Mouse (Mus musculus) heart, embryonic 15.5 days (tissue): ENCODE results near the gene Gabarapl1. TPM values are rescaled to one million over a fixed set of nuclear protein-coding genes. Genes with fewer than 3 reads are reported as not detected.

ENCODE experiments used
- ATAC-seq: fragments of 200-750 bp; cut with Nextera tagmentation; replicated peaks from 2 replicates; pipeline ENCODE4 v1.8.0; 2017; ENCODE audit warnings: low read depth, moderate TSS enrichment; ENCODE audit not compliant: insufficient number of reproducible peaks, insufficient read depth, low FRiP score
- H3K27ac ChIP-seq: fragments of 300-500 bp; sonication (generic); 2 replicates; pipeline ENCODE4 v1.5.1; 2015; ENCODE audit warnings: mild to moderate bottlenecking, inconsistent platforms
- H3K27me3 ChIP-seq: fragments of 300-500 bp; sonication (generic); 2 replicates; pipeline ENCODE4 v1.6.1; 2015; ENCODE audit warnings: inconsistent platforms
- H3K36me3 ChIP-seq: fragments of 300-500 bp; sonication (generic); 2 replicates; pipeline ENCODE4 v1.6.1; 2015; ENCODE audit warnings: mild to moderate bottlenecking, inconsistent platforms
- H3K4me1 ChIP-seq: fragments of 300-500 bp; sonication (generic); replicated peaks from 2 replicates; pipeline ENCODE4 v1.6.1; 2015; ENCODE audit warnings: inconsistent platforms
- H3K4me2 ChIP-seq: fragments of 300-500 bp; sonication (generic); 2 replicates; pipeline ENCODE4 v1.6.1; 2015; ENCODE audit warnings: inconsistent platforms, mild to moderate bottlenecking, moderate library complexity
- H3K4me3 ChIP-seq: fragments of 300-500 bp; sonication (generic); 2 replicates; pipeline ENCODE4 v1.5.1; 2015; ENCODE audit warnings: mild to moderate bottlenecking, inconsistent platforms
- H3K9ac ChIP-seq: fragments of 300-500 bp; sonication (generic); 2 replicates; pipeline ENCODE4 v1.6.1; 2015; ENCODE audit warnings: mild to moderate bottlenecking, inconsistent platforms
- H3K9me3 ChIP-seq: fragments of 300-500 bp; sonication (generic); replicated peaks from 2 replicates; pipeline ENCODE4 v1.6.1; 2016; ENCODE audit warnings: inconsistent platforms
- WGBS: fragments of 180-500 bp; shearing (Covaris S2); methylation state at CpG from one replicate; pipeline ENCODE4 v1.1.7; 2015; ENCODE audit warnings: mixed read lengths; 5-methylcytosine and 5-hydroxymethylcytosine counted together
- polyA plus RNA-seq: library from polyadenylated mRNA; unstranded; fragments of >200 nt; fragmentation: Nextera tagmentation; extraction: Ambion mirVana; gene quantifications from 2 replicates; pipeline ENCODE4 v1.2.1, GENCODE M21; 2015

The Gabarapl1 gene
- polyA plus RNA-seq, 1 experiment from 2014 or later, result 41.6 TPM

- Histone ChIP-seq H3K36me3 (no peaks in the 10 kb centered on the region), H3K9me3 (no peaks in the 10 kb centered on the region), H3K27ac (no peak overlapping the region), H3K4me1 (no peaks in the 10 kb centered on the region), H3K4me3 (no peak overlapping the region), H3K27me3 (no peaks in the 10 kb centered on the region), H3K4me2 (no peak overlapping the region), H3K9ac (no peak overlapping the region)
- WGBS, result 22% methylated on average over 2 of the region's 2 CpGs
- no peak for ATAC-seq
Measured at GRCm38 (mm10) chr6:129575315-129575714, 42.4 kb downstream of the Gabarapl1 start.

- H3K4me2 ChIP-seq, result no peak within 1 kb of the TSS
- no peak within 1 kb of the TSS for H3K9ac ChIP-seq
- WGBS, result 92% methylated on average over 8 of the region's 8 CpGs
- H3K27ac ChIP-seq, result no peak within 1 kb of the TSS
- no peaks in the 10 kb centered on the region for H3K27me3 ChIP-seq
- ATAC-seq, result no peak
- H3K9me3 ChIP-seq, result no peaks in the 10 kb centered on the region
- H3K36me3 ChIP-seq, result no peaks in the 10 kb centered on the region
- H3K4me1 ChIP-seq, result no peaks in the 10 kb centered on the region
- H3K4me3 ChIP-seq, result no peak within 1 kb of the TSS
Measured at GRCm38 (mm10) chr6:129577605-129578004, 44.6 kb downstream of the Gabarapl1 start, which contains the start of gene Klre1. Gene Klre1, plus strand, starts transcription at chr6:129577905.

GRCm38 (mm10) chr6:129581274-129581673 lies 48.3 kb downstream of the Gabarapl1 start:
- Histone ChIP-seq H3K4me2 (no peak overlapping the region), H3K9me3 (no peaks in the 10 kb centered on the region), H3K9ac (no peak overlapping the region), H3K27ac (no peak overlapping the region), H3K4me3 (no peak overlapping the region), H3K4me1 (no peaks in the 10 kb centered on the region), H3K36me3 (no peaks in the 10 kb centered on the region), H3K27me3 (no peaks in the 10 kb centered on the region)
- no peak for ATAC-seq
- WGBS, result 58% methylated on average over 4 of the region's 4 CpGs

GRCm38 (mm10) chr6:129581896-129582295 lies 48.9 kb downstream of the Gabarapl1 start:
- WGBS, result 54% methylated on average over 4 of the region's 4 CpGs
- Histone ChIP-seq H3K9ac (no peak overlapping the region), H3K36me3 (no peaks in the 10 kb centered on the region), H3K9me3 (no peaks in the 10 kb centered on the region), H3K4me3 (no peak overlapping the region), H3K27me3 (no peaks in the 10 kb centered on the region), H3K4me2 (no peak overlapping the region), H3K4me1 (no peaks in the 10 kb centered on the region), H3K27ac (no peak overlapping the region)
- ATAC-seq, result no peak

GRCm38 (mm10) chr6:129583014-129583413 lies 50.1 kb downstream of the Gabarapl1 start:
- Histone ChIP-seq H3K9ac (no peak overlapping the region), H3K4me1 (no peaks in the 10 kb centered on the region), H3K27me3 (no peaks in the 10 kb centered on the region), H3K9me3 (no peaks in the 10 kb centered on the region), H3K4me3 (no peak overlapping the region), H3K36me3 (no peaks in the 10 kb centered on the region), H3K27ac (no peak overlapping the region), H3K4me2 (no peak overlapping the region)
- no peak for ATAC-seq
- 56% methylated on average over 3 of the region's 3 CpGs for WGBS

- Histone ChIP-seq H3K4me1 (no peaks in the 10 kb centered on the region), H3K9me3 (no peaks in the 10 kb centered on the region), H3K36me3 (no peaks in the 10 kb centered on the region), H3K4me3 (no peak within 1 kb of the TSS), H3K9ac (no peak within 1 kb of the TSS), H3K4me2 (no peak within 1 kb of the TSS), H3K27me3 (no peaks in the 10 kb centered on the region), H3K27ac (no peak within 1 kb of the TSS)
- ATAC-seq, result no peak
- WGBS, result 58% methylated on average over 3 of the region's 3 CpGs
Measured at GRCm38 (mm10) chr6:129591508-129591907, 58.5 kb downstream of the Gabarapl1 start, which contains the start of gene Klrd1. Gene Klrd1, plus strand, starts transcription at chr6:129591782.

Other genes starting within 250 kb of the Gabarapl1 start
- not detected in 2 replicates for gene 4922502D21Rik, start 201.4 kb upstream of the Gabarapl1 start, polyA plus RNA-seq
- gene Clec12a, start 190.5 kb upstream of the Gabarapl1 start, polyA plus RNA-seq, result 0.60 and 1.6 TPM in 2 replicates
- 0.09 TPM in 1 of 2 replicates, not detected in the other for gene Clec12b, start 147.3 kb upstream of the Gabarapl1 start, polyA plus RNA-seq
- gene Clec1b, start 135.9 kb upstream of the Gabarapl1 start, polyA plus RNA-seq, result 4.7 and 5.1 TPM in 2 replicates
- gene Clec9a, start 124.3 kb upstream of the Gabarapl1 start, polyA plus RNA-seq, result 0.28 and 0.35 TPM in 2 replicates
- gene Clec1a, start 81.2 kb upstream of the Gabarapl1 start, polyA plus RNA-seq, result 5.7 and 6.3 TPM in 2 replicates
- gene Olr1, start 26.0 kb upstream of the Gabarapl1 start, polyA plus RNA-seq, result 0.30 and 0.79 TPM in 2 replicates
- gene Tmem52b, start 20.6 kb upstream of the Gabarapl1 start, polyA plus RNA-seq, result not detected in 2 replicates
- gene Klre1, start 44.7 kb downstream of the Gabarapl1 start, polyA plus RNA-seq, result not detected in 2 replicates
- gene Klrd1, start 58.6 kb downstream of the Gabarapl1 start, polyA plus RNA-seq, result 0.60 and 1.1 TPM in 2 replicates
- 0.18 and 0.47 TPM in 2 replicates for gene Klrk1, start 90.7 kb downstream of the Gabarapl1 start, polyA plus RNA-seq
- gene Klrc3, start 110.2 kb downstream of the Gabarapl1 start, polyA plus RNA-seq, result not detected in 2 replicates
- gene Klrc2, start 127.5 kb downstream of the Gabarapl1 start, polyA plus RNA-seq, result 0.09 TPM in 1 of 2 replicates, not detected in the other
- 0.20 and 0.37 TPM in 2 replicates for gene Klrc1, start 145.8 kb downstream of the Gabarapl1 start, polyA plus RNA-seq
- 0.16 TPM in 1 of 2 replicates, not detected in the other for gene Klri1, start 184.0 kb downstream of the Gabarapl1 start, polyA plus RNA-seq
- gene Klri2, start 207.3 kb downstream of the Gabarapl1 start, polyA plus RNA-seq, result 0.05 TPM in 1 of 2 replicates, not detected in the other